Mouse (Mus musculus): ENCODE data around the gene Gm44511.

- TF ChIP-seq TCF3 (IDR thresholded peaks at IDR 0.05; ENCODE audit: insufficient read length, low read depth) (no peak), POLR2A (IDR thresholded peaks at IDR 0.05; ENCODE audit: insufficient read length, low read depth) (no peak), TCF12 (IDR thresholded peaks at IDR 0.05; ENCODE audit: insufficient read depth, poor library complexity, severe bottlenecking) (no peak), POLR2AphosphoS2 (IDR thresholded peaks at IDR 0.05; ENCODE audit: insufficient read length, low read depth) (no peak)
Observed at GRCm38 (mm10) chr6:128818083-128818802, 7.9 kb downstream of the Gm44511 start.
